Mouse (Mus musculus): ENCODE data around the gene Ncor2.

Gene Ncor2

GRCm38 (mm10) chr5:125099785-125100350, 79.2 kb downstream of the Ncor2 start:
- CTCF ChIA-PET, result no interaction called here

GRCm38 (mm10) chr5:125098692-125099091, 80.3 kb downstream of the Ncor2 start:
- CTCF ChIA-PET, result no interaction called here

GRCm38 (mm10) chr5:125096368-125096767, 82.7 kb downstream of the Ncor2 start:
- CTCF ChIA-PET, result no interaction called here

- CTCF ChIA-PET, result no interaction called here
Observed at GRCm38 (mm10) chr5:125095525-125096175, 83.4 kb downstream of the Ncor2 start.

GRCm38 (mm10) chr5:125093795-125094194, 85.2 kb downstream of the Ncor2 start:
- CTCF ChIA-PET, result interaction anchor here (0.5 to 0.6 kb wide), 2 partner anchors 16 to 162 kb away, joined by 3 read pairs; no protein-coding TSS in a partner anchor

GRCm38 (mm10) chr5:125088076-125088475, 90.9 kb downstream of the Ncor2 start:
- CTCF ChIA-PET, result no interaction called here

- CTCF ChIA-PET, result no interaction called here
Observed at GRCm38 (mm10) chr5:125085097-125085617, 93.9 kb downstream of the Ncor2 start.

GRCm38 (mm10) chr5:125083674-125084073, 95.3 kb downstream of the Ncor2 start:
- CTCF ChIA-PET, result no interaction called here

- CTCF ChIA-PET, result interaction anchor here (0.7 kb wide), 1 partner anchor 109 kb away, joined by 4 read pairs; no protein-coding TSS in a partner anchor
Observed at GRCm38 (mm10) chr5:125081318-125082101, 97.5 kb downstream of the Ncor2 start.

GRCm38 (mm10) chr5:125080787-125081317, 98.2 kb downstream of the Ncor2 start:
- CTCF ChIA-PET, result interaction anchor here (0.6 to 0.7 kb wide), 2 partner anchors 18 to 109 kb away, joined by 4 read pairs; no protein-coding TSS in a partner anchor

GRCm38 (mm10) chr5:125080352-125080751, 98.7 kb downstream of the Ncor2 start:
- CTCF ChIA-PET, result interaction anchor here (0.6 kb wide), 1 partner anchor 18 kb away, joined by 4 read pairs; no protein-coding TSS in a partner anchor

- CTCF ChIA-PET, result no interaction called here
Observed at GRCm38 (mm10) chr5:125078220-125078619, 100.8 kb downstream of the Ncor2 start.

- CTCF ChIA-PET, result no interaction called here
Observed at GRCm38 (mm10) chr5:125076183-125076582, 102.8 kb downstream of the Ncor2 start.

GRCm38 (mm10) chr5:125074571-125075171, 104.3 kb downstream of the Ncor2 start:
- CTCF ChIA-PET, result interaction anchor here (0.7 kb wide), 2 partner anchors 78 to 141 kb away, joined by 5 to 11 read pairs; no protein-coding TSS in a partner anchor

- CTCF ChIA-PET, result interaction anchor here (0.5 to 0.7 kb wide), 2 partner anchors 79 to 123 kb away, joined by 3 to 5 read pairs; no protein-coding TSS in a partner anchor
Observed at GRCm38 (mm10) chr5:125073896-125074295, 105.1 kb downstream of the Ncor2 start.

GRCm38 (mm10) chr5:125073335-125073734, 105.7 kb downstream of the Ncor2 start:
- CTCF ChIA-PET, result no interaction called here

GRCm38 (mm10) chr5:125072425-125072824, 106.6 kb downstream of the Ncor2 start:
- CTCF ChIA-PET, result no interaction called here

GRCm38 (mm10) chr5:125071919-125072318, 107.1 kb downstream of the Ncor2 start:
- CTCF ChIA-PET, result no interaction called here

- CTCF ChIA-PET, result interaction anchor here (0.7 kb wide), 1 partner anchor 54 kb away, joined by 3 read pairs; no protein-coding TSS in a partner anchor
Observed at GRCm38 (mm10) chr5:125070399-125070798, 108.6 kb downstream of the Ncor2 start.

- CTCF ChIA-PET, result interaction anchor here (0.7 kb wide), 1 partner anchor 54 kb away, joined by 3 read pairs; no protein-coding TSS in a partner anchor
Observed at GRCm38 (mm10) chr5:125069916-125070315, 109.1 kb downstream of the Ncor2 start.

GRCm38 (mm10) chr5:125069426-125069825, 109.6 kb downstream of the Ncor2 start:
- CTCF ChIA-PET, result no interaction called here
